Mouse (Mus musculus): Measurements from ENCODE around the gene Kcng3.

GRCm38 (mm10) chr17:83547145-83547544 lies 84.5 kb downstream of the Kcng3 start:
- TF ChIP-seq CTCF (IDR thresholded peaks at IDR 0.05; ENCODE audit: control insufficient read depth, insufficient read depth, insufficient replicate concordance, low read depth, low read length) (no peak), POLR2A (IDR thresholded peaks at IDR 0.05; ENCODE audit: control insufficient read depth, low read depth, low read length) (no peak)

Data from testis, adult 2 months (tissue).